In the genomic region with DNA sequence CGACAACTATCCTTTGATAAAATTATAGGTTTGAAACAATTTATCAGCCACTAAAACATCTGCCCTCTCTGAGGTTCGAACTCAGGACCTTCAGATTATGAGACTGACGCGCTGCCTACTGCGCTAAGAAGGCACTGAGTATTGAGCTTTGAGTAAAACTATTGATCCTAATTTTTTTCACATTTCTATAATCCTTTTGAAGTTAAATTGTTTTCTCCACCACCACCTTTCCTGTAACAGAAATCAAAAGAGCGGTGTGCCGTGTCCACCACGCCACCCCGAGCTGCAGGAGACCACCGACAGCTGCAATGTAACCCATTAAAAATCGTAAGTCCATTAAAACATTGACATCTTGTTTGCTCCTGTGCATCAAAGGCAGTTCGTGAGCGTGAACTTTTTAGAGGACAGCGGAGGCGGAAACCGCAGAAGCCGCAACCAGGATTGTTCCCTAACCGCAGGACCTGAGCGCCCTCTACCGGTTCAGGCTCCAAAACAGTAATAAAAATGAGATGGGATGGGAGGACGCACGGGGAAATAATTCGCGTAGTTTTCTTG, we compare ENCODE assay signal across 8 mouse cellular contexts. TPM values are rescaled to one million over a fixed set of nuclear protein-coding genes. Genes with fewer than 3 reads are reported as not detected.
DNase-seq lines count a peak whose midpoint lies in the region; ATAC-seq and TF ChIP-seq lines count a peak whose summit lies in the region.

No protein-coding gene starts in this region.

- peak; percentile 80 for ATAC-seq in hindbrain, postnatal 0 days

- peak; percentile 92 for DNase-seq in ZHBTc4 (ENCODE audit: low read depth, low spot score)
- peak; percentile 82 to 85 for DNase-seq in cerebellum, postnatal 36 days
- peak; percentile 80 for DNase-seq in gastrocnemius, adult 2 months
- DNase-seq in hindbrain, postnatal 0 days (ENCODE audit: low spot score): peak; percentile 93
- DNase-seq in left cerebral cortex, adult 2 months (ENCODE audit: extremely low spot score in 1 of 2, low spot score in 2 of 2): peak; percentile 82 to 85
- peak; percentile 49 to 59 for DNase-seq in right cerebral cortex, postnatal 36 days (ENCODE audit: low spot score in 2 of 2)
- DNase-seq in yolk sac, embryonic 10.5 days (ENCODE audit: low spot score): peak; percentile 81

- H3K9me3 ChIP-seq in hindbrain, postnatal 0 days (ENCODE audit: low read length): no peaks in the 10 kb centered on the region
- H3K9me3 ChIP-seq in megakaryocyte, embryonic 14.5 days: peaks cover 11% of the 10 kb centered on the region

- intact Hi-C loops in gastrocnemius, adult 2 months (cut with DNase I): loop anchor here (5.0 to 10.0 kb wide), 2 partner anchors 49 to 92 kb away; no protein-coding TSS in a partner anchor
- intact Hi-C loops in left cerebral cortex, adult 2 months (cut with DNase I): loop anchor here (2.0 to 5.0 kb wide), 4 partner anchors 50 to 154 kb away; no protein-coding TSS in a partner anchor

- H3K27ac ChIP-seq in gastrocnemius, adult 2 months: peak overlapping the region; percentile 57; the same call in 1 of the 2 replicates
- no peak overlapping the region for H3K27ac ChIP-seq in hindbrain, postnatal 0 days
- H3K27ac ChIP-seq in left cerebral cortex, adult 2 months: no peak overlapping the region

- no peaks in the 10 kb centered on the region for H3K27me3 ChIP-seq in hindbrain, postnatal 0 days (ENCODE audit: insufficient read depth, low read length)
- peaks cover 63% of the 10 kb centered on the region for H3K27me3 ChIP-seq in megakaryocyte, embryonic 14.5 days (replicated peaks)

- no peaks in the 10 kb centered on the region for H3K36me3 ChIP-seq in hindbrain, postnatal 0 days (ENCODE audit: insufficient read depth, low read length)
- no peaks in the 10 kb centered on the region for H3K36me3 ChIP-seq in megakaryocyte, embryonic 14.5 days (replicated peaks; ENCODE audit: low read length)

- H3K9ac ChIP-seq in hindbrain, postnatal 0 days (replicated peaks; ENCODE audit: low read length): no peak overlapping the region

- TF ChIP-seq CTCF in gastrocnemius, adult 2 months (IDR thresholded peaks at IDR 0.05): peak; percentile 80
- peak; percentile 86 for TF ChIP-seq CTCF in hindbrain, postnatal 0 days (IDR thresholded peaks at IDR 0.05; ENCODE audit: low read depth)
- peak; percentile 82 for TF ChIP-seq CTCF in left cerebral cortex, adult 2 months (IDR thresholded peaks at IDR 0.05)

- peak overlapping the region; percentile 79 for H3K4me3 ChIP-seq in gastrocnemius, adult 2 months
- H3K4me3 ChIP-seq in hindbrain, postnatal 0 days (ENCODE audit: low read length): peak overlapping the region; percentile 40
- peak overlapping the region; percentile 60 for H3K4me3 ChIP-seq in left cerebral cortex, adult 2 months
- H3K4me3 ChIP-seq in megakaryocyte, embryonic 14.5 days (replicated peaks): peak overlapping the region; percentile 86

- no peaks in the 10 kb centered on the region for H3K4me1 ChIP-seq in hindbrain, postnatal 0 days (ENCODE audit: insufficient read depth, low read length)
- peaks cover 20% of the 10 kb centered on the region for H3K4me1 ChIP-seq in megakaryocyte, embryonic 14.5 days

- H3K4me2 ChIP-seq in hindbrain, postnatal 0 days (ENCODE audit: low read depth, low read length): peak overlapping the region; percentile 68

- WGBS in hindbrain, postnatal 0 days: under 1% methylated on average over 24 of the region's 24 CpGs

RNA-seq across cellular contexts. Expression of a gene that starts 14.8 kb away (rescaled TPM):
- total RNA-seq in gastrocnemius, adult 2 months (2021): not detected
- 0.32 and 0.84 TPM in 2 replicates for total RNA-seq in hindbrain, postnatal 0 days (2014; rRNA removed)
- polyA plus RNA-seq in hindbrain, postnatal 0 days (2015; fragmentation: Nextera tagmentation; extraction: Ambion mirVana): 0.59 and 0.61 TPM in 2 replicates
- not detected for total RNA-seq in left cerebral cortex, adult 2 months (2021)
- polyA plus RNA-seq in megakaryocyte, embryonic 14.5 days (2012; ENCODE audit: insufficient read depth, low replicate concordance): not detected in 2 replicates

RNA-seq across cellular contexts. Expression of a gene that starts 20.0 kb away (rescaled TPM):
- not detected for total RNA-seq in gastrocnemius, adult 2 months (2021)
- not detected in 2 replicates for total RNA-seq in hindbrain, postnatal 0 days (2014; rRNA removed)
- polyA plus RNA-seq in hindbrain, postnatal 0 days (2015; fragmentation: Nextera tagmentation; extraction: Ambion mirVana): not detected in 2 replicates
- total RNA-seq in left cerebral cortex, adult 2 months (2021): not detected
- polyA plus RNA-seq in megakaryocyte, embryonic 14.5 days (2012; ENCODE audit: insufficient read depth, low replicate concordance): not detected in 2 replicates

RNA-seq across cellular contexts. Expression of a gene that starts 34.2 kb away (rescaled TPM):
- total RNA-seq in gastrocnemius, adult 2 months (2021): not detected
- not detected in 2 replicates for total RNA-seq in hindbrain, postnatal 0 days (2014; rRNA removed)
- not detected in 2 replicates for polyA plus RNA-seq in hindbrain, postnatal 0 days (2015; fragmentation: Nextera tagmentation; extraction: Ambion mirVana)
- not detected for total RNA-seq in left cerebral cortex, adult 2 months (2021)
- not detected in 2 replicates for polyA plus RNA-seq in megakaryocyte, embryonic 14.5 days (2012; ENCODE audit: insufficient read depth, low replicate concordance)

RNA-seq across cellular contexts. Expression of a gene that starts 35.9 kb away (rescaled TPM):
- total RNA-seq in gastrocnemius, adult 2 months (2021): 1 to 10 TPM; 6.9 to 8.7 TPM
- 4.0 and 5.3 TPM in 2 replicates for total RNA-seq in hindbrain, postnatal 0 days (2014; rRNA removed)
- 7.7 and 8.1 TPM in 2 replicates for polyA plus RNA-seq in hindbrain, postnatal 0 days (2015; fragmentation: Nextera tagmentation; extraction: Ambion mirVana)
- 1 to 10 TPM; 7.0 to 8.2 TPM for total RNA-seq in left cerebral cortex, adult 2 months (2021)
- 1.3 TPM in 1 of 2 replicates, not detected in the other for polyA plus RNA-seq in megakaryocyte, embryonic 14.5 days (2012; ENCODE audit: insufficient read depth, low replicate concordance)
